Mouse (Mus musculus): Measurements from ENCODE around the gene Jade1.

Gene Jade1

DNA sequence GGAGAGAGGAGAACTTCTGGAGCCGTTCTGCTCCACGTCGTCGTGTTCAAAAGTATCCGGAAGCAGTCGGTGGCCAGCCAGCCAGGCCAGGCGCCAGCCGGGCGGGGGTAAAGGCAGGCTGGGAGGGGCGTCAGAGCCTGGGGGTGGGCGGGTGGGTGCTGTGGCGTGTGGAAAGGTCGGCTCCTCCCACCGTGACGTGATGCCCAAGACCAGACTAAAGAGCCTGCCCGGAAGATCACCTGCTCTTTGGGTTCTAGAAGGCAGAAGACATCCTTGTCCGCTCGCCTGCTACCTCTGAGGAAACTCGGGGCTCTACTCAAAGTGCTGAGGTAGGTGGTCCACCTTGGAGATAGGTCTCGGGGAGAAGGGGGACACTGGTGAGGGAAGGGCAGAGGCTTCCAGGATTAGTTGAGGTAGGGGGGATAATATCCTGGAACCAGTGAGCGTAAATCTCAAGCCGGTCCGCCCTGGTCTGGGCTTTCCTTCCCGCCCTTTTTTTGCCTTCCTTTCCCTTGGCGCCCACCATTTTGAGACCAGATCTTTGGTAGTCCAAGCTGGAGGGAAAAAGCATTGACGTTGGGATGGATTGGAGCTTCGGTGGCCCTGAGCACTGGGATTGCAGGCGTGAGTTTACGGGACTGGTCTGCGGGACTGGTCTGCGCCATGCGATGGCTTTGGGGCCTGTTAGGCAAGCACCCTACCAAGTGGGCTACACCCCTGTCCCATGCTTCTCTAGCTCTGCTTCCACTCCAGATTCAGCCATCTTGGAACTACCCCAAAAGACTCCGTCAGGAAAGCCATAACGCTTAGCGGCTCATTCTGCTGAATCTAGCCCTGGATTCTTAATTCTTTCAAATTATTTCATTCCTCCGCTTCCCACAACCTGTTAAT lies at the start of gene Jade1:
Jade1 (plus strand) TSS at position 241 of the 891 bp plus-strand sequence.
- DNase-seq (ENCODE audit: low spot score), result no peak

DNA sequence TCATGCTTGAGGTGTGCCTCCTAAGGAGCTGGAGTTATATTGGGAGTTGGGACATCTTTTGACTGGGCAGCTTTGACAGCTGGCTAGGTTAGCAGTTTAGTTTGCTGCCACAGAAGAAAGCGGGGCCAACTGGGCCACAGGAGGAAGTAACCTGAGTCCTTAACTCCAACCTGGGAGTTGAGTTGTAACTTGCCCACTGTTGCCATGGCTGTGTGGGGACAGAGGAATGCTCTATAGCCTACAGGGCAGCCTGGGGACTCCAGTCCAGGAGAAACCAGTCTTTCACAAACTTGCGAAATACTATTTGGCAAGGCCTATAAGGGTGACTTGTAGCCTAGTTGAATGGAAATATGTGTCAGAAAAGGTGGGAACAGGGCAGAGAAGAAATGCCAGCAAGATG lies 46.1 kb upstream of the Jade1 start:
- DNase-seq (ENCODE audit: low spot score), result peak; percentile 54

DNA sequence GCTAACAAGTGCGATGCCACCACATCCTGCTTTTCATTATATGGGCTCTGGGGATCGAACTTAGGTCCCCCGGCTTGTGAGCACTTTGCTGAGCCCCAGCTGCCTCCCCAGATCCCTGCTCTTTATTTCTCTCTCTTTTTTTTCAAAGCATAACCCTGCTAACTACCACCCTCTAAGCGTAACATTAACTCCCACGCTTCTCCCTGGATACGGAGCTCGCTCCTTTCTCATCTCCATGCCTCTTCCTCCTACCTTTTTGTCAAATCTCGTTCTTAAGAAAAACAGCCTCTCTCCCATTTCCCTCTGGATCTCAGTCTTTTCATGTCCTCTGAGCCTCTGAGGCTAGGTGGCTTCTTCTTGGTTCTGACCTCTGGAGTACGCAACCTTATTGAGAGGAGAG lies 45.3 kb upstream of the Jade1 start:
- no peak for DNase-seq (ENCODE audit: low spot score)

DNA sequence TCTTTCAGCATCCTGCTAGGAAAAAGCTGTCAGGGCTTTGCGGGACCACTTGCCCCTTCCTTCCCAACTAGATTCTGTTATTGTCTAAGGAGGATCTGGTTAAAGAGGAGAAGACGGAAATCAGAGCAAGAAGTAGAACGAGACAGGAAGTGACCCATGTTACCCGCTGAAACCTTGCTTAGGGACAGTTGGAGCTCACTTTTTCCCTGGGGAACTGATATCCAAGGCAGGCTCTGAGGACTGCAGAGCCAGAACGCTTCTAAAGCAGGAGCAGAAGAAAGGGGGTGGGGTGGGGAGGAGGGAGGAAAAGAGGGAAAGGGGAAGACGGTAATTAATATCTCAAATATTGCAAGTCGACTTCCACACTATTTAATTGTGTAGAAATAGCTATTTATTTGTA lies 44.8 kb upstream of the Jade1 start:
- DNase-seq (ENCODE audit: low spot score), result no peak

GRCm38 (mm10) chr3:41514003-41514402 lies 41.5 kb upstream of the Jade1 start:
- DNase-seq (ENCODE audit: low spot score), result no peak

GRCm38 (mm10) chr3:41514683-41515305 lies 40.7 kb upstream of the Jade1 start:
- no peak for DNase-seq (ENCODE audit: low spot score)

GRCm38 (mm10) chr3:41516961-41517518 lies 38.5 kb upstream of the Jade1 start:
- DNase-seq (ENCODE audit: low spot score), result no peak

- DNase-seq (ENCODE audit: low spot score), result no peak
Measured at GRCm38 (mm10) chr3:41520925-41521324, 34.6 kb upstream of the Jade1 start.

- no peak for DNase-seq (ENCODE audit: low spot score)
Measured at GRCm38 (mm10) chr3:41521733-41522132, 33.8 kb upstream of the Jade1 start.

GRCm38 (mm10) chr3:41522226-41523005 lies 33.1 kb upstream of the Jade1 start:
- no peak for DNase-seq (ENCODE audit: low spot score)

- DNase-seq (ENCODE audit: low spot score), result no peak
Measured at GRCm38 (mm10) chr3:41523006-41523375, 32.5 kb upstream of the Jade1 start.

GRCm38 (mm10) chr3:41523460-41523859 lies 32.1 kb upstream of the Jade1 start:
- no peak for DNase-seq (ENCODE audit: low spot score)

DNA sequence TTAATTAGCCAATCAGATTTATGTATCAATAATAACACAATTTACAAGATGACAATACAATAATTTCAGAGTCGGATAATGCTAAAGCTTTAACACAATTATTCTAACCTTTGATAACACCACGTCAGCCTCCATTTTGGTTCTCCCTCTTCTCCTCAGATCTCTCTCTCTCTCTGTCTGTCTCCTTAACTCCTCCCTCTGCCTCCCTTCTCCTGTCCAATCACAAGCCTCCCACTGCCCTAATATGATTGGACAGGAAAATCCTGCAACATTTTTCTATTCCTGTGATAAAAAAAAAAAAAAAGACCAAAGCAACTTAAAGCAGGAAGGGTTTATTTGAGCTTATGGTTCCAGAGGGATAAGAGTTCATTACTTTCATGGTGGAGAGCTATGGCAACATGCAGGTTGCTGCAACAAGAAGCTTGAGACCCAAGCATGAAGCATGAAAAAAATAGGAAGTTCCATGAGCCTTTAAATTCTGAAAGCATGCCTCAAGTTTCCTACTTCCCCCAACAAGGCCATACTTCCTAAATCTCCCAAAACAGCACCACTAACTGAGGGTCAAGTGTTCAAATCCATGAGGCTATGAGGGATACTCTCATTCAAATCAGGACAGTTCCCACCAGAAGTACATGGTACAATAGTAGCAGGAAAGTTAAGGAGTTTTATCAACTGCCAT lies 27.1 kb upstream of the Jade1 start:
- no peak for DNase-seq (ENCODE audit: low spot score)

DNA sequence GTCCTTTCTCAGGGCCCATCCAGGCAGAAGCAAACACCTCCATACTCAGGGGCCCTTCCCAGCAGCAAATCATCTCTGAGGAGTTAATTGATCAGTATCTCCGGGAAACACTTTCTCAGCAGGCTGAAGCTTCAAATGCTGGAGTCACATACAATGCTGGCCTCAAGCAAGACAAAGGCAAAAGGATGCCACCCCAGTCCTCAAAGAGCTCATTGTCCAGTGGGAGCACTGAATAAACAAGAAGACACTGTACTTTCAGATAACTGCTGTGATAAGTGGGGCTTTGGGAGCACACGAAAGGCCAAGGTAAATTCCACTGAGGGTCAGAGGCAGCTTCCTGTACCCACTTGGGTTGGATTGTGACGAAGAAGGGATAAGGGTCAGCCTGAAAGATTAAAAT lies 25.4 kb upstream of the Jade1 start:
- DNase-seq (ENCODE audit: low spot score), result no peak

DNA sequence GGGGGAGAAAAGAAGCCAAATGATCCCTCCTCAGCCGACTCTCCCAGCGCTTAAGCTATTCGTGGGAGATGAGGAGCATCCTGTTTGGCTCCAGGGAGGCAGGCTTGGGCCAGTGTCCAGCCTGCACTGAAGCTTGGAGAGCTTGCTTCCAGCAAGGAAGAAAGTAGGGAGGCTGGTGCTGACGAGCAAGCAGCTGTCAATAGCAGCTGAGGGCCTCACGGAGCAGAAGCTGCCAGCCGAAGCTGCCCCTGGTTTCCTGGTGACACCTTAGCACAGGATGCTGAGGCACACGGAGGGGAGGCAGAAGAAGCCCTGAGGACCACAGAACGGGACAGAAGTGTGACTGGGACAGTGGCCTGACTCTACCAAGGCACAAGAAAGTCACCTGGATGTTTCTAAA lies 24.0 kb upstream of the Jade1 start:
- no peak for DNase-seq (ENCODE audit: low spot score)

DNA sequence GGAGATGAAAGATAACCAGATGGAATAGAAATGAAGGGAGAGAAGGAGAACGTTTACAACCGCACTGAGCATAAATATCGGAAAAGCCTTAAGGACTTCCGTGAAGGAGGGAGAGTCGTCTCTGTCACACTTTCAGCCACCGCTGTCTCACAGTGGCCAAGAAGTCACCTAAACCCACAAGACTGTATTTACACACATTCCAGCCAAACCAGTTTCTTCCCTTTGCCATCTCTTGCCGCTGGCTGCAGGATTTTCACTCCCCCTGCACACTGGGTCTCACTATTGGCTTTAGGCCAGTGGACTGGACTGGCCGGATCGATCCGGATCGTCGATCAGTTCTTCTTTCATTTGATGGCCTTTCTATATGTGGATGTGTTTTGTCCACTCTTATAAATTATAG lies 23.4 kb upstream of the Jade1 start:
- no peak for DNase-seq (ENCODE audit: low spot score)

DNA sequence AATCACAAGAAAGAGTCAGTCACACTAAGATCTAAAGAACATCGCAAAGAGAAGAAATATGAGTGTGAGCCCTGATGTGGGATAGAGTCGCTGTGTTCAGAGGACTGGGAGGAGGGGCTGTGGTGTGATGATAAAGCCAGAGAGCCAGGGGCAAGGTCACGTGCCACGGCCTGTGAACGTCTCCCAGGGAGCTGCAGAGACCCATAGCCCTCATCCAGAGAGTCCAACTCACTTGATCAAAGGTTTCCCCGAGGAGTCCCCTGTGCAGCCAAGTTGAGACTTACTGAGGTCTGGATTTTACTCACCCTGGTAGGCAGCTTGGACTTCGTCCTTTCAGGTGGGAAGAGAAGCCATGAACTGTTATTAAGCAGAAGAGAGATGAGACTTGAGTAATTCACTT lies 21.9 kb upstream of the Jade1 start:
- DNase-seq (ENCODE audit: low spot score), result no peak

GRCm38 (mm10) chr3:41537957-41538356 lies 17.6 kb upstream of the Jade1 start:
- no peak for DNase-seq (ENCODE audit: low spot score)

- DNase-seq (ENCODE audit: low spot score), result no peak
Measured at GRCm38 (mm10) chr3:41541313-41541712, 14.2 kb upstream of the Jade1 start.

DNA sequence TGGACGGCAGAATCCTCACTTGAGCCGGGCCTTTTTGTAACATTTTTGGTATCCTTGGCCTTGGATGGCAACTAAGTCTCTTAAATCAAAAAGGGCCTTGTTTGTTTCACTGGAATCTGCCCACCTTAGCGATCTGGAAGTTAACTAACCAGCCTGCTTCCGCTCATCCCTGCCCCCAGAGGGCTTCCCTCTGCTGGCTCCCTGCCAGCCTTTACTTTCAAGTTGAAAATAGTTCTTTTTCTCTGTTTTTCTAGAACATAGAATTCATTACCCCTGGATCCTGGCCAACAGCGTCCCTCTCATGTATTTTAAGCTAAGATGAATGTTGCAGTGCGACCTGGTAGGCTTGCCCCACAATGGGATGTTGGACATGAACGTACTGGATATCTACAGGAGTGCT lies 11.1 kb upstream of the Jade1 start:
- DNase-seq (ENCODE audit: low spot score), result no peak

- no peak for DNase-seq (ENCODE audit: low spot score)
Measured at GRCm38 (mm10) chr3:41547289-41547688, 8.2 kb upstream of the Jade1 start.

GRCm38 (mm10) chr3:41548238-41548637 lies 7.3 kb upstream of the Jade1 start:
- DNase-seq (ENCODE audit: low spot score), result no peak

Data from urinary bladder, postnatal 25 days (tissue).